Mouse (Mus musculus) G1E (cell line): Measurements from ENCODE around the gene Srf.

ENCODE experiments used
- CTCF ChIP-seq: IDR thresholded peaks from 2 replicates; pipeline ENCODE4 v1.5.1; 2012; ENCODE audit warnings: low read depth, low read length, inconsistent platforms, mixed read lengths
- GATA1 ChIP-seq: IDR thresholded peaks from 2 replicates; pipeline ENCODE4 v1.6.1; 2012; ENCODE audit warnings: borderline replicate concordance, low read length, inconsistent platforms, mixed read lengths
- POLR2AphosphoS5 ChIP-seq: IDR thresholded peaks from 2 replicates; pipeline ENCODE4 v1.6.1; 2012; ENCODE audit warnings: low read depth, low read length, inconsistent platforms; ENCODE audit not compliant: insufficient replicate concordance
- TAL1 ChIP-seq: conservative IDR thresholded peaks from 2 replicates; pipeline ENCODE4 v1.6.1; 2012; ENCODE audit warnings: low read depth, low read length, inconsistent platforms, mixed read lengths

- no peak for TF ChIP-seq CTCF
- no peak for TF ChIP-seq TAL1
- no peak for TF ChIP-seq GATA1
- TF ChIP-seq POLR2AphosphoS5: no peak
Observed at GRCm38 (mm10) chr17:46550904-46551303, 5.1 kb downstream of the Srf start.
